Mouse (Mus musculus): ENCODE data around the gene Gart.

Gart gene

GRCm38 (mm10) chr16:91646681-91647419, at the start of gene Gart:
TSS of gene Gart (minus strand) at chr16:91646952.
- in situ Hi-C loops (cut with MboI; ENCODE audit: low sequenced_read_pairs) = no loop called here

DNA sequence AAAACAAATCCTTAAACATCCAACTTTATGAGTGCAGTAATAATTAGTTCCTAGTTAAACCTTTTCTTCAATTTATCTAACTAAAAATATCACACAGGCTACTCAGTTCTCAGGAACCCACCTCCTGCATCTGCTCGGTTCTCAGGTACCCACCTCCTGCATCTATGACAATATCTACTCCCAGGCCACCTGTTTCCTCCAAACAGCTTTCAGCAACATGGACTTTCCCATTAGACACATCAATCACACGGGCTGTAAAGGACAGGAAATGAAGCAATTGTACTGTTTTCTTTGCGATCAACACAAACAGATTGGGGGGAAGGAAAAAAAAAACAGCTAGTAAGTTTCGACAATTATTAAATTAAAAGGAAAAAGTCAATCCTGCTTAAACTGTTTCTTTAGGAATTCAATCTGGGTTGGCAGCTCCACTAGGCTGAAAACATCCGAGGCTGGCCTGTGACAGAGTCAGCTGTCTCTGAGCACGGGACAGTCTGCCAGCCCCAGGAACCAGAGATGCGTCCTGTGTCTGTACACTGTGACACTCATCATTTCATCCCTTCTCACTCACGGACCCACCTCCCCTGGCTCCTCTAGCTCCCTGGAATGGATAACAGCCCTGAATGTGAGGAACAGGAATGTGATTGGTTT, 48.5 kb upstream of the Gart start:
- in situ Hi-C loops (cut with MboI; ENCODE audit: low sequenced_read_pairs) = no loop called here

DNA sequence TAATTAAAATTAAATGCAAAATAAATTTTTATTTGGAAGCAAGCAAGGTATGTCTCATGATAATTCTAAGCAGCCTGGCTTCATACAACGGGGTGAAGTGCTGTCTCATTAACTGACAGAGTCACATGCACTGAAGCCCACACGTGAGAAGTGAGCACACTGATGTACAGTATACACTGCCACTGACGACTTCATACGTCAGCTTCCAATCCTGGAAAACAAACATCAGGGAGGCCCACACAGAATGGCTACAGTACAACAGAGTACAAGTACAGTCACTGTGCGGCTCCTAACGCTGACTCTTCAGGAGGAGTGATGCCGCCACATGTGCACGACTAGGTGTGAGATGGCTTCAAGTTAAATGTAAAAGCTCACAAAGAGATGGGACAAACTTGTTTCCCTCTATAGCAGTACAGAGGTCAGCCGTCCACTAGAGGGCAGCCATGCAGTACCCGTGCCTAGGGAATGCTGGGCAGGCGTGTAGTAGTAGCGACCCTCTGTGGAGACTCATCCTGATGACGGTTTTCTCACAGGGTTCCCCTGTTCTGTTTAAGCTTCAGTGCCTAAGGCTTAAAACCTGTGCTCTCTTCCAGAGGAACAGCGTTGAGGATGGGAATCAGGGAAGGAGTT, 47.8 kb upstream of the Gart start:
- in situ Hi-C loops (cut with MboI; ENCODE audit: low sequenced_read_pairs) = no loop called here

GRCm38 (mm10) chr16:91689791-91690190, 43.0 kb upstream of the Gart start:
- in situ Hi-C loops (cut with MboI; ENCODE audit: low sequenced_read_pairs) = no loop called here

- in situ Hi-C loops (cut with MboI; ENCODE audit: low sequenced_read_pairs) = no loop called here
Observed at GRCm38 (mm10) chr16:91688619-91689334, 42.0 kb upstream of the Gart start, which contains the start of gene Donson. TSS of gene Donson (minus strand) at chr16:91688770.

- in situ Hi-C loops (cut with MboI; ENCODE audit: low sequenced_read_pairs) = no loop called here
Observed at GRCm38 (mm10) chr16:91688023-91688618, 41.4 kb upstream of the Gart start.

GRCm38 (mm10) chr16:91686369-91686768, 39.6 kb upstream of the Gart start:
- in situ Hi-C loops (cut with MboI; ENCODE audit: low sequenced_read_pairs) = no loop called here

- in situ Hi-C loops (cut with MboI; ENCODE audit: low sequenced_read_pairs) = no loop called here
Observed at GRCm38 (mm10) chr16:91685526-91685925, 38.8 kb upstream of the Gart start.

- in situ Hi-C loops (cut with MboI; ENCODE audit: low sequenced_read_pairs) = no loop called here
Observed at GRCm38 (mm10) chr16:91680656-91681055, 33.9 kb upstream of the Gart start.

GRCm38 (mm10) chr16:91678147-91678911, 31.6 kb upstream of the Gart start:
- in situ Hi-C loops (cut with MboI; ENCODE audit: low sequenced_read_pairs) = no loop called here

- in situ Hi-C loops (cut with MboI; ENCODE audit: low sequenced_read_pairs) = no loop called here
Observed at GRCm38 (mm10) chr16:91674500-91674899, 27.7 kb upstream of the Gart start.

DNA sequence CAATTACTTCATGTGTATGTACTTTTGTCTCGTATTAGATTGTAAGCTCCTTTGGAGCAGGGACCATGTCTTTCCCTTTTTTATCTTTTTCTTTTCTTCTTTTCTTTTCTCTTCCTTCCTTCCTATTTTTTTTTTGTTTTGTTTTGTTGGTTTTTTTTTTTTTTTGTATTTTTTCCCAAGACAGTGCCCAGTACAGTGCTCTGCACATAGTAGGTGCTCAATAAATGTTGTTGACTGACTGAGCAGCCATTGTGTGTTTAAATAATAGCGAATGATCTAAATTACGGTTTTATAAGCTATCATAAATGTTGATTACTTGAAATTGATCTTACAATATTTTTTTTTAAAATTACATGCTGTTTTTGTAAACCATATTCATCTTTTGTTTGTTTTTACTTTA, 17.0 kb upstream of the Gart start:
- in situ Hi-C loops (cut with MboI; ENCODE audit: low sequenced_read_pairs) = no loop called here

DNA sequence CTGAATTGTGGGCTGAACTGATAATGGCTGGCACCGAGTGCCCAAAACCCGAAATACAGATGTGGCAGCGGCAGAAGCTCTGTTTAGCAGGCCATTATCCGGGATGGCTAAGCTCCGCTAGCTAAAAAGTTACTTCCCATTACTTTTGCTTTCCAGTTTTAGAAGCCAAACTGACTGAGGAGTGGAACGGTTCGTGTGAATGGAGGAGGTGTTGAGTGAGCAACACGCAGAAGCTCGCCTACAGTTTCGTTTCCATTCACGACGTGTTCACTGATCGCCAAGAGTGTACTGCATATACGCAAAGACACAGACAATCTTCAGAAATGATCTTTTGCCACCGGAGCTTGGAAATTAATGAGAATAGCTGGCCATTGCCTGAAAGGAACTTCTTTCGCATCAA, 15.6 kb upstream of the Gart start:
- in situ Hi-C loops (cut with MboI; ENCODE audit: low sequenced_read_pairs) = no loop called here

DNA sequence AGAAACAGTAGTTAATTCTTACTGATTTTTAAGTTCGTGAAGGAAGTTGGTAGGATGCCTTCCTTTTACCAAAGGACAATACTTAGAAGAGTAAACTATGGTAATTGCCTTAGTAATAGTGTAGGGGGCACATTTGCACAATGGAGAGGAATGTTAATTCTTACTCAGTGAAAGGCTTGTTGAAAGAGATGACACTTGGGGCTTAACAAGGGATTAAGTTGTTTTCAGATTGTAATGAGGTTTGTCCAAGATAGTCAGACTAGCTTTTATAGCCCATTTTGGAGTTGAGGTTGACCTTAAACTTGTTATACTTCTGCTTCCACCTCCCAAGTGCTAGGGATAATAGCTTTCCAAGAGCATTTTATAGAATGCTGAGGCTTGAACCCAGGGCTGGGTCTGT, 14.6 kb upstream of the Gart start:
- in situ Hi-C loops (cut with MboI; ENCODE audit: low sequenced_read_pairs) = no loop called here

- in situ Hi-C loops (cut with MboI; ENCODE audit: low sequenced_read_pairs) = no loop called here
Observed at GRCm38 (mm10) chr16:91659798-91660197, 13.0 kb upstream of the Gart start.

DNA sequence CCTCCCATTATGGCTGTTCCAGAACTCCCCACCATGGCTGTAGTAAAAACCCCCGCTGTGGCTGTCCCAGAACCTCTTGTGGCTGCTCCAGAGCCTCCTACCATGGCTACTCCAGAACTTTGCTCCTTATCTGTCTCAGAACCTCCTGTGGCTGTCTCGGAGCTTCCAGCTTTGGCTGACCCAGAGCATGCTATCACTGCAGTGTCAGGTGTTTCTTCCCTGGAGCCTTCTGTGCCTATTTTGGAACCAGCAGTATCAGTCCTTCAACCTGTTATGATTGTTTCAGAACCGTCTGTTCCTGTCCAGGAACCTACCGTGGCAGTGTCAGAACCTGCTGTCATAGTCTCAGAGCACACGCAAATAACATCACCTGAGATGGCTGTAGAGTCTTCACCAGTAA, 11.7 kb upstream of the Gart start:
- in situ Hi-C loops (cut with MboI; ENCODE audit: low sequenced_read_pairs) = no loop called here

DNA sequence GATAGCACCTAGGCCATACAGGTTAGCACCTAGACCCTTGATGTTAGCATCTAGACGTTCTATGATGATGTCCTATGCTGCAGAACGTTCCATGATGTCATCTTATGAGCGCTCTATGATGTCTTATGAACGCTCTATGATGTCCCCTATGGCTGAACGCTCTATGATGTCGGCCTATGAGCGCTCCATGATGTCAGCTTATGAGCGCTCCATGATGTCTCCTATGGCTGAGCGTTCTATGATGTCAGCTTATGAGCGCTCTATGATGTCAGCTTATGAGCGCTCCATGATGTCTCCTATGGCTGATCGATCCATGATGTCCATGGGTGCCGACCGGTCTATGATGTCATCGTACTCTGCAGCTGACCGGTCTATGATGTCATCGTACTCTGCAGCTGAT, 10.5 kb upstream of the Gart start:
- in situ Hi-C loops (cut with MboI; ENCODE audit: low sequenced_read_pairs) = no loop called here

DNA sequence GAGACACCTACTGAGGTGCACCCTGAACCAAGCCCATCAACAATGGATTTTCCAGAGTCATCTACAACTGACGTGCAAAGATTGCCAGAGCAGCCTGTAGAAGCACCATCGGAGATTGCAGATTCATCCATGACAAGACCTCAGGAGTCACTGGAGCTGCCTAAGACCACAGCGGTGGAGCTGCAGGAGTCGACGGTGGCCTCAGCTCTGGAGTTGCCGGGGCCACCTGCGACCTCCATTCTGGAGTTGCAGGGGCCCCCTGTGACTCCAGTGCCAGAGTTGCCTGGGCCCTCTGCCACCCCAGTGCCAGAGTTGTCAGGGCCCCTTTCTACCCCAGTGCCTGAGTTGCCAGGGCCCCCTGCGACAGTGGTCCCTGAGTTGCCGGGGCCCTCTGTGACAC, 8.5 kb upstream of the Gart start:
- in situ Hi-C loops (cut with MboI; ENCODE audit: low sequenced_read_pairs) = no loop called here

- in situ Hi-C loops (cut with MboI; ENCODE audit: low sequenced_read_pairs) = no loop called here
Observed at GRCm38 (mm10) chr16:91652191-91652590, 5.4 kb upstream of the Gart start.

GRCm38 (mm10) chr16:91649781-91650180, 3.0 kb upstream of the Gart start:
- in situ Hi-C loops (cut with MboI; ENCODE audit: low sequenced_read_pairs) = no loop called here
